Mouse (Mus musculus) ES-Bruce4 (cell line): ENCODE measurements around the gene Acer1.

Source experiments
- CTCF ChIP-seq: IDR thresholded peaks from one replicate; pipeline ENCODE4 v1.8.1; 2011; ENCODE audit warnings: low read depth, low read length
- EP300 ChIP-seq: IDR thresholded peaks from 2 replicates; pipeline ENCODE4 v1.6.1; 2011; ENCODE audit warnings: low read depth, low read length; ENCODE audit not compliant: insufficient read depth
- POLR2A ChIP-seq: IDR thresholded peaks from one replicate; pipeline ENCODE4 v1.8.1; 2011; ENCODE audit warnings: low read length; ENCODE audit not compliant: insufficient read depth

DNA sequence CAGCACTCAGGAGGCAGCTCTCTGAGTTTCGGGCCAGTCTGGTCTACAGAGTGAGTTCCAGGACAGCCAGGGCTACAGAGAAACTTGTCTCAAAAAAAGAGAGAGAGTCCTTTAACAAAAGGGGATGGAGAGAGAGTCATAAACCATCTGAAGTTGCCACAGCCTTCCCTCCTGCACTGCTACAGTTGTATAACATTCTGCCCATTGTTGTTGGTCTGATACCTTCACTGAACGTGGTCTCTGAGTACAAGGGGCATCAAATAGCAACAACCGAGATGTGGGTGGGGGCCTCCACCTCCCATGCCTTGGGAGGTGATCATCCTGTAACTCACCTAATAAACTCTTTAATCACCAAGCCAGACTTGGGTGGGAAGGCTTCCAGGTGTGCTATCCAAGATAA is 3.7 kb upstream of the Acer1 start:
- TF ChIP-seq CTCF (no peak), EP300 (no peak), POLR2A (no peak)
